Mouse (Mus musculus) kidney, postnatal 14 days (tissue): ENCODE measurements around the gene Slc24a3.

Experiments
- DNase-seq: peaks from one replicate; pipeline ENCODE4 v3.0.0; 2022; ENCODE audit warnings: mixed read lengths

The Slc24a3 gene

DNA sequence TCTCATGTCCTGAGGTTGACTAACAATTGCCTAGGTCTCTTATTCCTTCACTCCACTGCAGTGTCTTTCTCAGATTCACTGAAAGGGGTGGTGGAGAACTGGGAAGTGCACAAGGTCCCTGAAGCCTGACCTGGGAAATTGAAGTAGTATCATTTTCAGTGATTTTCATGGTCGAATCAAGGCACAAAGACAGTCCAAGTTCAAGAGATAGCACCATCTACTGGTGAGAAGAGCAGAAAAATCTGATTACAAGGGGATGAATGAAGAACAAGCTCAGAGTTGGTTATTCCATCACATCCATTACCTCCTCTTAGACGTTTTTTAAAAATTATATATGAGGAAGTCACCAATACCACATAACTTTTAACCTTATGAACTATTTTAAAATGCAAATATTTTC, 123.9 kb downstream of the Slc24a3 start:
- peak; percentile 7 for DNase-seq

DNA sequence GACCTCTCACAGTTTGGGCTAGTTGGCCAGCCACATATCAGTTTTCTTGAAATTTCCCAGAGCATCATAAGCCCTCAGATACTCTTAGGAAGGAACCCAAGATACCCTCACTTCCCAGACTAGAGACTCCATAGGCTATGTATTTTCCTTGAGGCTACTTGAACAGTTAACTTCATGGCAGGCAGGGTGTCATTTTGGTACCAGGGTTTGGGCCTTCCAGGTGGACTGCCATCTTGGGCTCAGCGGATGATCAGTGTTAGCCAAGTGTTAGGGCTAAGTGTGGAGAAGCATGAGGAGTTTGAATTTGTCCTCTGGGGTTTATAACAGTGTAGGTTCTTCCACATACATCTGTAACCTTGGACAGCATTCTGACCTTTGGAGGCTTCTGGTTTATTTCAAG, 124.6 kb downstream of the Slc24a3 start:
- no peak for DNase-seq

DNA sequence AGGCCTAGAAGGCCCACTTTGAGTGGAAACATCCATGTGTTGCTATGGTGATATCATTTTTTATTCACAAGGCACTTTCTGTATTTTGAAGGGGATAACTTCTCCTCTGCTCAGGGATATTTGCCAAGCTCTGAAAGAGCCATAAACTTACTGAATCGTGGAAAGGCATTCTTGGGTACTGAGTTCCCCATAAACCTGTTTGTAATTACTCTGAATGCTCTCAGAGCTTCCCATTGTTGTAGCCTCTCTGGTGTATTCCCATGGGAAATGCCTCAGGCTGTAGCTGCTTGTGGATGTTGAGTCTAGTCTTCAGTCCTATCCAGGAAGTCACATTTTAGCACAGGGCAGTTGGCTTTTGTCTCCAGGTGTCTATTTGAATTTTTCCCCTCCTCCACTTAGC, 125.3 kb downstream of the Slc24a3 start:
- no peak for DNase-seq

DNA sequence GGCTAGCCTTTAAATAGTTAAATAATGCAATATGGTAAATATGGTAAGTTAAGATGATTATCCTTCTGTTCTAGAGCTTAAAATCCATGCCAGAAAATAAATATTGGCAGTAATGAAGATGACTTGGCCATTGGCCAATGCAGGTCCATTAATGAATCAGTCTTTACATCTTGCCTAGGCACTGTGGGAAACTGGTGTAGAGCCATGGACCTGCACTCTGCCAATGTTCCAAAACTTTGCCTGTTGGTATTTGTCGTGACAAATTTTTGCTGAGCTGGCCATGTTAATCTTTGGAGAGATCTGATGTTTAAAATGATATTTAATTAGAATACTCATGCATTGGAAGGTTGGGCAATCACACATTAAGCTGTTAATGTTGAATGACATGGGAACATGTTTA, 129.4 kb downstream of the Slc24a3 start:
- DNase-seq, result no peak

DNA sequence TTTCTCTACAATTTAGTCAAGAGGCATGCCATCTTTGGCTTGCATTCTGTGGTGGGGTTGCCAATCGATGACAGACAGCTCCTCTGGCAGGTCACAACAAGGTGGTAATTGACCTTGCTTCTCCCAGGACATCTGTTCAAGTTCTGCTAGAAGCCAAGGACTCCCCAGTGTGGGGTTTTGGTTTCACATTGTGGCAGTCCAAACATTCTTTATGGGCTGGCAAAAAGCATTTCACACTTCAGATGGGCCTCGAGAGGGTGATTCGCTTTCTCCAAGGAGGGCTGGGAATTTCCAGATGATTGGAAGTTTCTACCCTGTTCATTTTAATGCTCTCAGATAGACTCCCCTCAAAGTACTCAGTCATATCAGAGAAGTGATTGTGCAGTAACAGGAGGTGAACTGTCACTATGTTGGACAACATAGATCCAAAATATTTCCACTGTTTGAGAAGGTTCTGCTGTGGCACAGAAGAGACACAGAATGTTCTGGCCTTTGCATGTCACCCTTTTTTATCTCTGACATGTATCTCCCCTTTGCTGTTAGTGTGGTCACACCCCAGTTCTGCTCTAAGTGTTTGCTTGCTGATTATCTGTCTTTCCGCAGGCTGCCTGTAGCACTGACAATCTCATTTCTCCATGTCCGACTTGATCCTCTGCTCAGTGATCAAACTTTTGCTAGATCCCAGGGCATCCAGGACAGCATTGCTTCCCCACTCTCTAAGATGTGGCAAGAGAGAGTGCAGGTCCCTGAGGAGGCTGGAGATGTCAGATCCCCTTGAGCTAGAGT, 132.6 kb downstream of the Slc24a3 start:
- no peak for DNase-seq

DNA sequence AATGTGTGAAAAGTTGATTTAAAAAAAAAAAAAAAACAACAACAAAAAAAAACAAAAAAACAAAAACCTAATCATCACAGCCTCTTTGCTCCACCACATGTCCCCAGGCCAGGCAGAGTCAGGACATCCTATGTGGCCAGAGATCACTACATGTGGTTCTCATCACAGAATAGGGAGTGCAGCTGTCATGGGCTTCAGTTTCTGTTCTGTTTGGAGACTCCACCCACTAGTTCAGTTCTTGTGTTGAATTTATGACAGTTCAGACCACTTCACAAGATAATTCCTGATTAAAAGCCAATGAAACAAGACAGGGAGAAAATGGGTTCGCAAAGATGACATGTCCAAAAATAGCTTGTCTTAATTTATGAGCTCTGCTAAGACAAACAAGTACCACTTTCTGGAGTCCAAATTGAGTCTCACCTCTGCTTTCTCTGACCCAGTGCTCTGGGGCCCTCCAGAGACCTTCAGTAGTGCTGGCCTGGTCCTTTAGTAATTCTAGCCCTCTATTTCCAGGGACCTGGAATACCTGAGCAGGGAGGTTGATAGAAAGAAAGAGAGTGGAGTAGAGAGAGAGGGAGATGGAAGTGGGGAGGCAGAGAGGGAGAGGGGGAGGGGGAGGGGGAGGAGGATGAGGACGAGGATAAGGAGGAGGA, 139.8 kb downstream of the Slc24a3 start:
- DNase-seq, result peak; percentile 51

DNA sequence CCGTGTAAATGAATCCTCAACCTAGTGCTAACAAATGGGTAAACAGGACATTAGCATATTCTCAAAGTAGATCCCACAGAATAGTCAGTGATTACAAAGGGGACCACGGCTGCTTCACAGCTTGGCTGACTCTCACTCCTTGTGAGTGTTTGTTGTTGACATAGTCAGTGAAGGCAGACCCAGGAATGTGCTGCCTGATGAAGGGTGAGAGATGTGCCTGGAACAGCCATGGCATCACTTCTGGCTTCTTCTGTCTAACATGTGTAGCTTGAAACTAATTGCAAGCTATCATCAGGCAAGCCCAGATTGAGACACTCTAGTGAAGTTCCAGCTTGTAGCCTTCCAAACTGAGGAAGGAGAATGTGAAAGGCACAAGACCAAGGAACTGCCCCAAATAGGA, 151.4 kb downstream of the Slc24a3 start:
- DNase-seq, result no peak

DNA sequence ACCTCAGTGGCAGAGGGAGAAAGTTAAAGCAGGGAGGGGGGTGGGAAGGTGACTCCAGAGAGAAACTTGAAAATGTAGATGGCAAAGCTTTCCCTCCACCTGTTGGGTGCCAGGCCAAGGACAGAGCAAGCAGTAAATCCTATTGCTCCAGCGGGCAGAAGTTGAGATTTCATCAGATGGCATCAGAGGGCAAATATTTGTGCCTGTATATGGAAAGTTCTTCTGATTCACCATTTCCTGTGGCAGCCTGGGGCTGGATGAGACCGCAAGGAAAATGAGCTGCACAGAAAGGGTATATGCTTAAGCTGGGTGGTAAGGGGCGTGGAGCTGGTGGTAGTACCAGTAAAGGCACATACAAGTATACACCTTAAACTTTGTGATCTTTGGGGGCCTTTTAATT, 153.7 kb downstream of the Slc24a3 start:
- DNase-seq, result no peak

DNA sequence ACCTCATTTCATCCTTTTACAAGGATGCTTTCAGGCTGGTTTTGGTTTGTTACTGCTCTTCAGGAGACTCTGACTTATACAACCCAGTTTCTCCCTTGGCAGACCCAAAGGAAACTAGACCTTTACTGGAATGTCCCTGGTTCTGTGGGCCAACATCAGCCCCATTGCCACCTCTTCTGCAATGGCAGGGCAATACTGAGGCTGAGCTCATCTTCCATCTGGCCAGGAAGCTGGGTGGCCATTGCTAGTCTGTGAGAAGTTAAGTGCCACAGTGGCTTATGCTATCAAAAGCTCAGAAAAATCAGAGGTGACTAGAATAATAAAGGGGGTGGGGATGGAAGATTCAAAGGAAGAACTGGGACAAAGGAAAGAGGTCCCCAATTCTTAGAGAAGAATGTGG, 154.2 kb downstream of the Slc24a3 start:
- DNase-seq, result no peak

DNA sequence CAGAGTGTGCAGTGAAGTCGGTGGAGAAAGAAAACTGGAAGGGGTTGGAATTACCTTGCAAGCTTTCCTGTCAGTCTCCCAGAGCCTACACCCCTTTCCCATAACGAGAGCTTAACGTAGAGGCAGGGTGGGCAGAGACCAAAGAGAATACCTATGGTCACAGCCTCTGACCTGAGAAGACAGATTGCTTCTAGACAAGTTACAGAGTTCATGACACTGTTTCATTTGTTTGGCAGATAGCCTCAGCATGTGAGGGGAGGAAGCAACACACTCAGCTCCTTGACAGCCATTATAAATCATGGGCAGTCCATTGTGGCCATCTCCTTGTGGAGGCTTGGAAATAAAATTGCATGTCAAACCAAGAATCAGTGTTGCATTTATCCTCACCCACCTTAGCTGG, 156.9 kb downstream of the Slc24a3 start:
- DNase-seq, result peak; percentile 14

DNA sequence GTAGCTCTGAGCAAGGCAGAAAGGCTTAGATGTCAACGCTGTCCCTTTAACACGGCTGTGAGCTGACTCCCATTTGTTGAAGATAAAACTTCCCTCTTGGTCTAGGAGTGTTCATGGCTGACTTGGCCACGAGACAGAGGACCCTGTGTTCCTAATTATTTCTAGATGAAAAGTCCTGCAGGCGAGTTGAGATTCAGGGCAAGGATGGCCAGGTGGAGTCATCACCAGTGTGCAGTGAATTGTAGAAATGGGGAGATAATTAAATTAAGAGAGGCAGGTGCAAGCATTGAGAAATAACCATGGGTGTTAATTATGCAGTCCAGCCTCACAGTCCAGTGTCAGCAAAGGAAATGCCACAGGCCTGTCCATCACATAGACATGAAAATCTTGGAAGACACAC, 158.3 kb downstream of the Slc24a3 start:
- DNase-seq, result no peak

DNA sequence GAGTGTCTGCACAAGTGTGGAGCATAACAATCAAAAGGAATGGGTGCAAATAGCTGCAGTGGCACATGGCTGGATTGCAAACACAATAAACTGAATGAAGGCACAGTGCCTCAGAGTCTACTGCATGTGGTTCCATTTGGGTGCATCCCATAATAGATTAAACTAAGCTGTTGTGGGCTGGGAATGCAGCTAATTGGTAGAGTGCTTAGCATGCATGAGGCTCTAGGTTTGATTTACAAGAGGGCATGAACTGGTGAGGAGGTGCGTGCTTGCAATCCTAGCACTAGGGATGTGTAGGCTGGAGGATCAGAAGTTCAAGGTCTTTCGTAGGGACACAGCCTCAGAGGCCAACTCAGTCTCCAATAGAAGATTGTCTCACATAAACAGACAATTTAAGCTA, 159.0 kb downstream of the Slc24a3 start:
- DNase-seq, result no peak

DNA sequence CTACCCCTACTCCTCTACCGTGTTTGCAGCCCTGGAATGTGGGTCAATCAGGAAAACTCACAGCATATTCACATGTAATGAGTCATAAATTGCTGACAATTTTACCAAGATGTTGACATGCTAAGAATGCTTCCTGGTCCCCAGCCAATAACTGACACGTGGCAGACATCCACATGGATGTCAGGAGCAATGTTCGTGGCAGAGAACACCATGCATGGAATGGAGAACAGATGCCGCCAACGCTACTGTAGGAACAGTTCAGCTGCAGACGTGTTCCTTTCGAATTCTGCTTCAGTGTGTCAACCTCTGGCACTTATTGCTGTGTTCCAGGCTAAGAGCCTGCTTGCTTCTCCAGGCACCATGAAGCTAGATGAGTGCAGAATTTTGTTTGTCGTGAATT, 162.2 kb downstream of the Slc24a3 start:
- peak; percentile 2 for DNase-seq

DNA sequence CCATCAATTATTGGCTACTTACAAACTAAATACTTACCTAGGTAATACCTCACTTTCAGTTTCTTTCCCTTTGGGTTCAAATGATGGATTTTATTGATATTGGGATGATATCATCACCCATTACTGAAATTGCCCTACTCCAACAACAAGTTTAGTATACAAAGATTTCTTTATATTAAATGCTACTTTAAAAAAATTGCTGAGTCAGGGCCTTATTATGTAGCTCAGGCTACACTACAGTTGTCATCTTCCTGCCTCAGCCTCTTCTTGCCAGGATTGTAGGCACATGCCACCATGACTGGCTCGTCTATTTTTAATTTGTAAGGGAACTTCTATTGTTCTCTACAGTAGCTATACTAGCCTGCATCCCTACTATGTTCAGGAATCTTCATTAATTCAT, 164.0 kb downstream of the Slc24a3 start:
- no peak for DNase-seq

DNA sequence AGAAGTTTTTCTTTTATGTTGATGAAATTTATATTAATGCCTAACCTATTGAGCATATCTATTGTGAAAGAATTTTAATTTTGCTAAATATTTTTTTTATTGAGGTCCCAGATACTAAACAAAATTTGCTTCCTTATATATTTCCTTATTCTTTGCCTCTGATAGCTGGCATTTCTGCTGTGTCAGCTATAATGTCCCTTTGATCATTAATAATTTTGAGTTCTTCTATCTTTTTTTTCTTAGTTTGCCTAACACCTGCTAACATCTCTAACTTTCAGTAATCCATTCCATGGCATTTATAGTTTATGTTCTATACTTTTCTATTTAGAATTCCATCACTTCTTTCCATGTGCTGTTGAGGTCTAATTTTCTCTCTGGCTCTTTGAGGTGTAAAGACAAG, 165.9 kb downstream of the Slc24a3 start:
- DNase-seq, result no peak

DNA sequence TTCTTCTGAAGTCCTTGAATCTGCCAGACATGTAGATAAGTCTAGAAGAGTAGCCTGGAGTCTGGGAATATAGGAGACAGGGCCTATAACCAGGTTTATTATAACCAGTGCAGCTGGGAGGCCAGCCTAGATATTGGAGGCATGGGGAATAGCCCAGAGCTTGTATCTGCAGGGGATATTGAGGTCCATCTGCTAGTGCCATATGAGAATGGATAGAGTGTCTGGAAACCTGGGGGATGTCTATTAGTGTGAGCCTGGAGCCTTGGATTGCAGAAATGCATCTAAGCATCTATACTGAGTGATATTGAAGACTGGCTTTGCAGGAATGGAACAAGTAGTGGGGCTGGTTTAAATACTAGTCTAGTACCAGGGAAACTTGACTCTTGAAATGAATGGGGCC, 168.9 kb downstream of the Slc24a3 start:
- DNase-seq, result no peak

DNA sequence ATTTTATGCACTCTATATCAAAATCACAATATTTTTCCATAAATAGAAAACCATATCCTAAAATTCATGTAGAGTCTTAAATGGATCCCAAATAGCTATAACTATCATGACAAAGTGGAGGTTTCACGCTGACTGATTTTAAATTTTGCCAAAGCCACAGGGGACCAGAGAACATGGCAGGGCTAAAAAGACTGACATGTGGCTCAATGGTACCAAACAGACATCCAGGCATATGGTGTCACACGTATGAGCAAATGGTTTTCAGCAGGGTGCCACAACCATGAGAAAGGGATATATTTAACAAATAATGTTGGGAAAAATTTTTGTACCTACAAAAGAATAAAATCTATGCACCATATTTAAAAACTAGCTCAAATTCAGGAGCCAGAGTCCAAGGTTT, 173.3 kb downstream of the Slc24a3 start:
- DNase-seq, result no peak

DNA sequence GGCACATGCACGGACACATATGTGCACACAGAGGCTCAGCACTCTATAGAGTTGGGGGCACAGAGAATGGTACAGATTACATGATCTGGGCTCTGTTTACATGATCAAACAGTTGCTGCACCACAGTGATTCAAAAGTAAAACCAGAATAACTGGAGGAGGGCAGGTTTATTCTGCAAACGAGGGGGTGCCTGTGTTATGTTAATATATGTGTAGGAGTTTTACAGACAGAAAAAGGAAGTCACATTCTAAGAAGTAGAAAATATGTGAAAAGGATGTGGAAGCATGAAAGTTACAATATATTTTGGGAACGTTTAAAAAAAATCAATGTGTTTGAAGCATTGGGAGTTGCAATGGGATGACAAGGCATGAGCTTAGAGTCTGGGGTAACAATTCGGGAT, 175.4 kb downstream of the Slc24a3 start:
- no peak for DNase-seq

DNA sequence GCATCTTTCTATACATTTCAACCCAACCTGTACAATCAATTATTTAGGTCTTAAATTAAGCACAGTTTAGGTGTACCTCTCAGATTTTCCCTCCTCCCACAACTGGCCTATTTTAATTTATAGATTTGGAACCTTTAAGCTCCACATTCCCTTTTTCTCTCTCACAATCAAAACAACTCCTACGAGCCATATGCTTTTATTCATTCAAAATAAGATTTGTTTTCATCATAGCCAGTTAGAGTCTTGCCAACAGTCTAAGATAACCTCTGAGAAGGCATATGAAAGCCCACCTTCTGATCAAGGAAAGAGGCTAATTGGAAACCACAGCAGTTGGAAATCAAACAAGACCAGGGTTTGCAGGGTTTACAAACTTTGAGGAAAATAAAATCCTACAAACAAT, 177.0 kb downstream of the Slc24a3 start:
- no peak for DNase-seq

DNA sequence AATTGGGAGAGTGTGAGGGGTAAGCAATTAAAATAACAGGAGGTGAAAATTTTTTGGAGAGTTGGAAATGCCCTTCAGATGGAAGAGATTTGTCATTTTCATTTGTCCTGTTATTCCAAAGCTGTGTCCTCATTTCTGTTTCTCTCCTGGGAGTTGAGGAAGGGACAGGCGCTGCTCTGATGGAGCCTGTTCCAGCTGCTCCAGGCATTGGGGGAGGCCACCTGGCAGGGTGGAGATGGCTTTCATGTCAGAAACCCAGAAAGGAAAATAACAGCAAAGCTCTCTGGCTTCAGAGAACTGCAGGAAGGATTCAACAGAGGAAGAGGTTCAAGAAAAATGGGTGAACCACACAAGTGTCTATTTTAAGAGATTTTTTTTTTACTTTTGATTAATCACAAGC, 186.2 kb downstream of the Slc24a3 start:
- no peak for DNase-seq

DNA sequence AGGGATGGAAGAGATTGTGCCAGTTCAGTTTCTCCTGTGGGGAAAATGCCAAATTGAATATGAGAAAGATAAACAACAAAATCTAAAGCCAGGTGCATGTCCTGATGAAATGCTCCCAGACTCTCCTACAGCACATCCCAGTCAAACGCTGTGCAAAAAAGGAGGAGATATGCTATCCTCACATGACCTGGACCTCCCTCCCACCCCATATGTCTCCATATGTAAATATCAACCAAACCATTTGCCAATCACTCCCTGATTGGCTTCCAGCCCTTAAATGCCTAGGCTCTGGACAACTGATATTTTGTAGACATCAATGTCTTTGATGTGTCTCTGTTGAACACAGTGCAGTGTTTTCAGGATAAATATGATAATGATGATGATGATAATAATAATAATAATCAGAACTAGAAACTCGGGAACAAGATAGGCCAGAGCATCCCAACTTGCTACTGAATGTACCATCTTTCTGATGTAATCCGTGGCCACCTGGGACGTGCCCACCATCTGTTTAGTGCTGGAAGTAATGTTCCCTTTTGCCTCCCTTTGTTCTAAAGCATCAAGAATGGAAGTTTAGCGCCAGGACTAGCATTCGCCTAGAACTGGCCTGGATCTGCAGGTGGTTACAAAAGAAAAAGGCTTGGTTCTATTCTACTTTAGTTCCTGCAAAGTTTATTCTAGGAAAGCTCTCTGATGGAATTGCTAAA, 190.8 kb downstream of the Slc24a3 start:
- DNase-seq, result no peak

DNA sequence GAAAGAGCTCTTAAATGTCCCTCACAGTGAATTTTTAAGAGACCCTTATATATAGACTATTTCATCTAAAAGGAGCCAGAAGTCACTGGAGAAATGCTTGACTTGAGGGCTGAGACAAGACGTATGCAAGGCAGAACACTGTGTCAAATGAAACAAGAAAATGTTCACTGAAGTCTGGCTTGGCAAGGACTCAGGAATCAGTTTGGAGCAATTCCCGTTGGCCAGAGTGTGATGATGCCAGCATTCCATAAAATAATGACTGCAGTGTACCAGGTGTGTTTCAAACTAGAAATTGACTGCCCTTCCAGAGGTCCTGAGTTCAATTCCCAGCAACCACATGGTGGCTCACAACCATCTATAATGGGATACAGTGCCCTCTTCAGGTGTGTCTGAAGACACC, 196.1 kb downstream of the Slc24a3 start:
- DNase-seq, result no peak

DNA sequence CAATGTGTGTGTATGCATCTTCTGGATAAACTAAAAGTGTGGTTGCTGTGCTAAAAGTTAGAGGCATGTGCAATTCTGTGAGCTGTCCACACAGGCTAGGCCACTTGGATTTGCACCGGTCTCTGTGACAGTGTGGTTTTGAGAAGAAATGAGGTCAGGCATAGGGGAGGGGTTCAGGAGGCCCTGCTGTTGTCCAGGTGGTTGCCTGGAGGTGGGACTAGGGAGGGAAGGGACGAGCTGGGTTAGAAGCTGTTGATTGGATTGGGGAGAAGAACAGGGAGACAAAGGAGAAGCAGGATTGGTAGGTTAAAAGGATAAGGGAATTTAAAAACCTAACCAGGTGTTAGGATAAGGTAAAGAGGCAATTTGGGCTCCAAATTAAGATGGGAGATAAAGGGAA, 201.1 kb downstream of the Slc24a3 start:
- DNase-seq, result no peak

DNA sequence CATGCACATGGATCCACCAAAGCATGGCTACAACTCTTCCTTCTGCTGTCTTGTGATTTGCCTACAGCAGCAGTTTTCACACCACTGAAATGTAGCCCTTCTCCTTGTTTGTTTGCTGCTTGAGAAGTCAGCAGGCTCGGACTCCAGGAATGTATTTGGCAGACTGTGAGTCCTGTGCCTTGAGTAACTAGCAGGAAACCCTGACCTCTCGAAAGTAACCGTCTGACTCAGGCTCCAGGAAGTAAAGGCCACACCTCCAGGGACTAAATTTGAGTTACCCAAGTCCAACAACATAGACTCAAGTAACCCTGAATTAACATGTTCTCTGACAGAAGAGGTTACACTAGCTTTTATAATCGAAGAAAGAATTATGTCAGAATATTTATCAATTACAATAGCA, 203.2 kb downstream of the Slc24a3 start:
- peak; percentile 24 for DNase-seq
